Mouse (Mus musculus): ENCODE results near the gene Krtap7-1.

Gene Krtap7-1

DNA sequence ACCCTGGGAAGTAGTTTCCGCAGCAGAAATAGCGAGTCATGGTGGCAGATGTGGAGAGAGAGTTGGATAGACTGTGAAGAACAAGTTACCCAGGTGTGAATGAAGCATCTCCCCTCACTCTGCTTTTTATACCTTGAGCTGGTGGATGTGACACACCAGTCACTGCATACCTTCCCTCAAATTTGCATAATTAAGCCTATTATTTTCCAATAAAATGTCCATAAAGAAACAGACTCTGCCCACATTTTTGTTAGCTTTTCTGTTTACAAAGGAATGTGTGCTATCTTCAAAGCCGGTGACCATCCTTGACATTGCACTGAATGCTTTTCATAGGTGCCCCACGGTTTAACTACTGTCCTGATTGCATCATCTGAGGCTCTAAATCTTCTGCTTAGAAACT, at the start of gene Krtap7-1:
TSS of gene Krtap7-1 (minus strand) at position 101 of the 400 bp plus-strand sequence.
- DNase-seq (ENCODE audit: low spot score) = no peak

DNA sequence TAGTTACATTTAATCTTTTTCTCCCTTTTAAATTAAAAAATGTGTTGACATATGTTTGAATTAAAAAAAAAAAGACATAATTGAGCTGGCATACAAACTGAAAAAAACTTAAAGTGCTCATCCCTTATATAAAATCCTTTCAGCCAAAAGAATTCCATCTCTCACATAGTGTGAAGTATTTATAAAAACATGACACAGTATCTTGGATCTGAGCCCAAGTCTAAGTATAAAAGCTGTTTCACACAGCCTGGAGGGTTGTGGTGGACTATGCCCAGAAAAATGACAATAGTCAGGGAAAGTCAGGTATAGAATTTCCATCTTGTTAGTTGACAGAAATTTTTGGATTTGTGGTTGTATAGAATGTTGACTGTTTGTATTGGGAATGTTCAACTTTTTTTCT, 42.2 kb upstream of the Krtap7-1 start:
- DNase-seq (ENCODE audit: low spot score) = no peak

- no peak for DNase-seq (ENCODE audit: low spot score)
These were observed 29.9 kb upstream of the Krtap7-1 start for GRCm38 (mm10) chr16:89538031-89538484.

DNA sequence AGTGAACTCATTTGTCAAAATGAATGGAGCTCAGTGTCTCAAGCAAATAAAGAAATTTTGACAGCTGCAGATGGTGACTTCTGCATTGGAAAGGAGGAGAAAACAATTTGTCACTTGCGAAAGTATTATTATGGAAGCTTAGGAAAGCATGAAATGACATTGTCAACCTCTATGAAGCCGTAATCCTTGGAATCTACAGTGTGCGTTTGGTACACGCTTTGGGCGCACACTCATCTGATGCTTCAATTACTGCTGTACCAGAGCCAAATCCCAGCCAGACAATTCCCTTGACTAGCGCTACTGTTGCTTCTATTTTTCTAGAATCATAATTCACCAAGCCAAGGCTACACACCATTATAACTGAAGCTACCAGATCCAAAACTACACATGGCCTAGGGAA, 29.2 kb upstream of the Krtap7-1 start:
- no peak for DNase-seq (ENCODE audit: low spot score)

GRCm38 (mm10) chr16:89530547-89530946, 22.4 kb upstream of the Krtap7-1 start:
- no peak for DNase-seq (ENCODE audit: low spot score)

GRCm38 (mm10) chr16:89529846-89530245, 21.7 kb upstream of the Krtap7-1 start:
- DNase-seq (ENCODE audit: low spot score) = no peak

DNA sequence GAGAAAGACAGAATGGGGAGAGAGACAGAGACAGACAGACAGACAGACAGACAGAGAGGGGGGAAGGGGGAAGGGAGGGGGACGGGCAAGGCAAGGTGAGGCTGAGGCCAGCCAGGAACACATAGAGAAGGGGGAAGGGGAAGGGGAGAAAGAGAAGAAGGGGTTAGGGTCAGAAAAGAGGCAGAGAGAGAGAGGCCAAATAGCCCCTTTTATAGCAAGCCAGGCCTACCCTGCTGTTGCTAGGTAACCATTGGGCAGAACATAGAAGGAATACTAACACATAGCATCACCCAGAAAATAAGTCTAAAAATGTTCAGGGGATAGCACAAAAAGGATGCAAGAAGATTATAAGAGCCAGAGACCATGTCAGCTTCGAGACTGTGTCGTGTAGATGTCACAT, 20.3 kb upstream of the Krtap7-1 start:
- no peak for DNase-seq (ENCODE audit: low spot score)

DNA sequence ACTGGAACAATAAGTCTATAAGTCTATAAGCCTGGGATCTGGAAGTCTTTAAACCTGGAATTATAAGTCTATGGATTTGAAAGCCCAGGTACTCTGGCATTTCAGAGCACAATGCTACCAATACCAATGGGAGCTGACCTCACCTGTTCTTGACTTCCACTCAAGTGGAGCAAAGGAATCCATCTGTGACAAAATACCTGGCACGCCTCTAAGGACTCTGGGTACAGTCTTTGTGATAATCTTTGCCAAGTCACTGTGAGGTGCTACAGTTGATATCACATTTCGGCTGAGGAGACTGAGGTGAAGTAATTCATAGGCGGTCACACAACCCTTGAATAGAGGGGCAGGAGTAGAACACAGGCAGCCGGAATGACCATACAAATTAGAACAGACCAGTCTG, 12.9 kb upstream of the Krtap7-1 start:
- no peak for DNase-seq (ENCODE audit: low spot score)

DNA sequence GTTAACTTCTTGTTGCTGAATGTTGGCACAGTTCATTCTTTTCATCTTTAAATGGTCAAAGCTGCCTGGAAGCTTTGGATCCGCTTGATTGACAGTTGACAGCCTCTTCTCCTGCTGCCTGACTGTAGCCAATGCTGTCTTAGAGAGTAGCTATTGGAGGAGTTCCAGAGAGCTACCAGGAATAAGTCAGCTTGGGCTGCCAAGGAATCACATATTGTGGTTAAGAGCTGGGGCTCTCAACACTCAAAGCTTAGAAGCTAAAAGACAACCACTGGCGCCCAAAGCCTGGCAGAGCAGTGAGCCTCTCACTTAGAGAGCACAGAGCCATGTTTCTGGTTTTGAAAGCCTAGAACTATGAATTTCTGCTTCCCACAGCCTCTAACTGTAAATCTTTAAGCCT, 12.4 kb upstream of the Krtap7-1 start:
- DNase-seq (ENCODE audit: low spot score) = no peak

- no peak for DNase-seq (ENCODE audit: low spot score)
These were observed 12.0 kb upstream of the Krtap7-1 start for GRCm38 (mm10) chr16:89520091-89520490.

DNA sequence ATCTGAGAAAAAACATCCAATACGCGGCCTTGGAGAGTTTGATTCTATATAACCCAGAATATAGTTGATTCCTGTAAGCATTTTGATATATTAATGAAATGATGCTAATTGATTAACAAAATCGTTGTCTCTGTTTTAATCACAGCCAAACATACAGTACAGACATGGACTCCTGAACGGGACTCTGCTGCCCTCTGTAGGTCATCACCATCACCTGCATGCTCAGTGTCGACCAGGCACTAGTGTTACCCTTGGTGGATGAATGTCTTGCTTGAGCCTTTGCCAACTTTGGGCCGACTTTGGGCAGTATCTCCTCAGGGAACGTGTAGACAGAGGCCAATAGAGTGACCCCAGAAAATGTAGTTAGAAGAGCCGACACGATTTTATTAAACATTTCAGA, 9.5 kb upstream of the Krtap7-1 start:
- DNase-seq (ENCODE audit: low spot score) = peak; percentile 5

- DNase-seq (ENCODE audit: low spot score) = no peak
These were observed 5.3 kb upstream of the Krtap7-1 start for GRCm38 (mm10) chr16:89513431-89513830.

DNA sequence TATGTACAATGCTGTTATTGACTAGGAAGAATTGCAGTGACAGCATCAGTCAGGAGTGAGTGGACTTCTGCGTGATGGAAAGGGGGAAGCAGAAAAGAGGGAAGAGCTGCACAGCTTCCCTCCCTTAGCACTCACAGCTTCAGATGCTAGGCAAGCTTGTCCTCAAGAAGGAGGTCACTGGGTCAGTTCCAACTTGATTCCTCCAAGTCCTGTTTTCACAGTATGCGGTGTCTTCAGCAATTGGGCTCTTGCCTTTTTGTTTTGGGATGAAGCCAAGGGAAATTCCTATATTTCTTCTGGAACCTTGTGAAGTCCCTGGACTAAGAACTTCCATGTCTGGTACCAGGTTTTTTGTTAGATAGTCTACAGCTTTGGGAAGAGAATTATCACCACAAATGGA, 4.6 kb downstream of the Krtap7-1 start:
- no peak for DNase-seq (ENCODE audit: low spot score)

- DNase-seq (ENCODE audit: low spot score) = no peak
These were observed 6.3 kb downstream of the Krtap7-1 start for GRCm38 (mm10) chr16:89501870-89502269.

DNA sequence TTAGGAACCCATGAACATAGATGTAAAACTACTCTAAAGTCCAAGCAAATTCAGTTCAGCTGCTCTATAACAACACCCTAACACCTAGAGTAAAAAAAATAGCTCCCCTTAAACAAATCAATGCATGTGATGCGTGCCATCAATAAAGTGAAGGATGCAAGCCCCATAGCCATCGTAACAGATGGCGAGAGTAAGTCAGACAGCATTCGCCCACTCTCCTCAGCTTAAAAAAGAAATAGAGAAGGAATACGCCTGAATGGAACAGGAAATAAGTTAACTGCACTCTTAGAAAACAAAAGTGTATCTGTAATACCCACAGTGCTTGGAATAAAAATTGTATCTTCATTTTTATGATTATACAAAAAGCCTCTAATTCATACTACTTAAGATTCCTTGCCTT, 11.1 kb downstream of the Krtap7-1 start:
- DNase-seq (ENCODE audit: low spot score) = no peak

DNA sequence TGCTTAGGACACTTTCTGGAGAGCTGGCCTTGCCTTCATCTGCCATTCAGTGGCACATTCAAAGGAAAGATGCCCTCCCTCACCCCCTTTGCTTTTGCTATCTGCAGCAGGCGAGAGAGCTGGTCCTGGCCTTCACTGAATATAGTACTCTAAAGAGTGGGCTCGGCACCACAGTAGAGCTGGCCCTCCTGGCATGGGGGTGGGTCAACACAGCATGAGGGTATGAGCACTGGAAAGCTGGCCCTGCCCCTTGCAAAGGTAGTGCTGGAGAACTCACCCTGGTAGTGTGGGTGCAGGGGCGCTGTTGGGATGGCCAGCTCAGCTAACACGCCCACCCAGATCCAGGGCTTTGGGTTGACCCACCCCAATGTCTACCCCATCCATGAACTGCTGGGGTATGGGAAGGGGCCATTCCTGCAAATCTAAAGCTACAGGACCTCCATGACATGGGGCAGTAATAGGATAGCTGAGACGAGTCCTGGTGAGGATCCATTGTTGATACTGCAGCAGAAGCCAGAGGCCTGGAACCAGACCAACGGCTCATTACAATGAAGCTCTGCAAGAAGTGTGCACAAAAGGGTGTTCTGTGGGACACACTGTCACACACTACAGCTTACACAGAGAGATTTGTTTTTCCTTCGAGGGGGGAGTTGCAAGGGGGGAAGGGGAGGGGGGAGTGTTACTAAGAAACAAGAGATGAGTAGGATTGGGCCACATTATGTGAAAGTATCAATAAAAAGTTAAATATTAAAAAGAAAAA, 12.5 kb downstream of the Krtap7-1 start:
- DNase-seq (ENCODE audit: low spot score) = no peak

- DNase-seq (ENCODE audit: low spot score) = no peak
These were observed 20.3 kb downstream of the Krtap7-1 start, which contains the start of gene Krtap8-1 for GRCm38 (mm10) chr16:89487852-89488251. Gene Krtap8-1 (minus strand): TSS chr16:89487952.

DNA sequence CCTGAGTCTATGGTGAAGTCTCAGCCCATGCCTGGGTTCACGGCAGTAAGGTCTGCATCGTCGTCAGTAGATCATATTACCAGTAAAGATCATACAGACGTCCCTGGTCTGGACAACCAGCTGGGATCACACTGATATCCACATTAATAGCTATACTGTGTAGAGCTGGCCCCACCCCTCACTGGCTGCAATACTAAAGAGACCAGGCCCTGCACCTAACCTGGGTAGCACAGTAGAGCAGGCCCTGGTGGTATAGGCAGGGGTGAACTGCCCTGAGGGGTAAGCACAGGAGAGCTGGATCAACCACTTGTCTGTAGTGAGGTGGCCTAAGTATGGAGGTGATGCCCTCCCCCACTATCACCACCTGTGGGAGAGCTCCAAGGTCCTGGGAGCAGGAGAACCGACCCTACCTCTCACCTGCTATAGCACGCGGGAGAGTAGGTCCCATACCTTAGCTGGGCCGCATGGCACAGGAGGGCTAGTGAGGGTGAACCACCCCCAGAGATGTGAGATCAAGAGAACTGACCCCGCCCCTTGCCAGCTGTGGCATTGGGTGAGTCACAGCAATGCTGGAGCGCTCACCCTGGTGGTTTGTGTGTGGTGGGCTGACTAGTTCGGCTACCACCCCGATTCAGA, 30.3 kb downstream of the Krtap7-1 start:
- DNase-seq (ENCODE audit: low spot score) = no peak

DNA sequence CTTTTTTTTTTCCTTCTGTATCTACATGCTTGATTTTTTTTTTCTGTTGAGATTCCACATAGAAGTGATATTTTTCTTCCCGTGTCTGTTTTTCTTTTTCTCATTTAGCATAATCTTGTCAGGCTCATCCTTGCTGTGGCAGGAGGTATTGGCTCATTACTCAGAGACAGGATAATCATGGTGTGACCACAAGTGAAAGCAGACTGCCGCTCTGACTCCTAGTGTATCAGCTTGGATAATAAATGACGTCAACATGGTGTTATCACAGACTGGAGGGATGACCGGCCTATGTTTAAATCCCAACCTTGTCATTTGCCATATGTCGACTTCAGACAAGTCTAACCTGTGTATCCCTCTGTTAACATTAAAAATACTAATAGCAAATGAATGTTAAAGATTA, 46.9 kb downstream of the Krtap7-1 start:
- DNase-seq (ENCODE audit: low spot score) = no peak
